Mouse (Mus musculus): Measurements from ENCODE around the gene Krt5.

DNA sequence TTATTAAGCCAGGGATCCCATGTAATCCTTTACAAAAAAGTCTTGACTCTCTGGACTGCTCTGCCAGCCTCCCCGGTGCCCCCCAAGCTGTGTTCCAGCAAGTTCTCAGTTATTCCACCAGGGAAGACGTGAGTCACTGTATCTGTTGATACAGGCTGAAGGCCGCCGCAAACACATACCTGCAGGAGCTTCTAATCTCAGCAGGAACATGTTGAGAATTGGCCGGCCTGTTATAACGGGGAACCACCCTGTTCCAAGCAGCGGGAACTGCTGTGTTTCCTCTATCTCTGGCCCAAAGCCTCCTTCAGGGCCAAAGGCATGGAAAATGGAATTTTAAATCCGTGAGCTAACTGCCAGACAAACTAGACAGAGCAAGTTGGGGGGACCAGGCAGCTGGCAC is 1.0 kb upstream of the Krt5 start:
- TF ChIP-seq USF1 (IDR thresholded peaks at IDR 0.05; ENCODE audit: low read depth), result no peak
- TF ChIP-seq CTCF (IDR thresholded peaks at IDR 0.05; ENCODE audit: control insufficient read depth, insufficient read depth, insufficient read length), result no peak
- TF ChIP-seq MAX (IDR thresholded peaks at IDR 0.05), result no peak
- TF ChIP-seq MYOD1 (IDR thresholded peaks at IDR 0.05; ENCODE audit: control insufficient read depth, insufficient read length, low read depth), result no peak
- TF ChIP-seq MYOG (IDR thresholded peaks at IDR 0.05; ENCODE audit: control insufficient read depth, extremely low read depth, insufficient read length), result no peak
- TF ChIP-seq CEBPB (IDR thresholded peaks at IDR 0.05; ENCODE audit: low read depth), result no peak

Data from C2C12 (cell line).